Mouse (Mus musculus) spleen, embryonic (tissue): ENCODE measurements at regions not wholly inside any gene's neighbourhood (a gene's known extent, or its start where the extent isn't known, plus 50 kb on each side); places are given as distances from the start of the nearest gene placed in this dataset.

ENCODE experiments used
- CTCF ChIA-PET: fragments of 350-600 bp; sonication (Branson Sonifier 250); formaldehyde crosslinking; loops from one replicate; lab custom pipeline; 2022; lab: Charles Lee

GRCm38 (mm10) chr12:69489686-69490085 lies 93.1 kb downstream of the Vcpkmt start:
- CTCF ChIA-PET = no interaction called here

GRCm38 (mm10) chr12:69486903-69487302 lies 95.9 kb downstream of the Vcpkmt start:
- CTCF ChIA-PET = no interaction called here

GRCm38 (mm10) chr12:69485652-69486651 lies 96.9 kb downstream of the Vcpkmt start:
- CTCF ChIA-PET = interaction anchor here (0.5 kb wide), 1 partner anchor 57 kb away, joined by 6 read pairs; no protein-coding TSS in a partner anchor

- CTCF ChIA-PET = no interaction called here
These were observed 101.4 kb downstream of the Vcpkmt start for GRCm38 (mm10) chr12:69481420-69481819.

GRCm38 (mm10) chr12:69476631-69477091 lies 104.4 kb upstream of the Gm9887 start:
- CTCF ChIA-PET = interaction anchor here (0.6 to 1.6 kb wide), 3 partner anchors 61 to 118 kb away, joined by 3 to 4 read pairs (median 4); no protein-coding TSS in a partner anchor

- CTCF ChIA-PET = interaction anchor here (0.6 to 1.6 kb wide), 2 partner anchors 62 to 64 kb away, joined by 3 to 4 read pairs; no protein-coding TSS in a partner anchor
These were observed 103.9 kb upstream of the Gm9887 start for GRCm38 (mm10) chr12:69476131-69476530.

GRCm38 (mm10) chr12:69474916-69475661 lies 102.8 kb upstream of the Gm9887 start:
- CTCF ChIA-PET = interaction anchor here (0.6 to 0.7 kb wide), 3 partner anchors 30 to 89 kb away, joined by 3 to 9 read pairs (median 7); no protein-coding TSS in a partner anchor

- CTCF ChIA-PET = interaction anchor here (0.5 to 0.7 kb wide), 5 partner anchors 29 to 1566 kb away, joined by 3 to 9 read pairs (median 6); no protein-coding TSS in a partner anchor
These were observed 102.1 kb upstream of the Gm9887 start for GRCm38 (mm10) chr12:69474141-69474915.

GRCm38 (mm10) chr12:69473379-69474057 lies 101.3 kb upstream of the Gm9887 start:
- CTCF ChIA-PET = no interaction called here

GRCm38 (mm10) chr12:69472912-69473311 lies 100.7 kb upstream of the Gm9887 start:
- CTCF ChIA-PET = no interaction called here

GRCm38 (mm10) chr12:69471876-69472275 lies 99.6 kb upstream of the Gm9887 start:
- CTCF ChIA-PET = no interaction called here

- CTCF ChIA-PET = interaction anchor here (0.7 kb wide), 1 partner anchor 40 kb away, joined by 3 read pairs; no protein-coding TSS in a partner anchor
These were observed 96.7 kb upstream of the Gm9887 start for GRCm38 (mm10) chr12:69469004-69469403.

- CTCF ChIA-PET = no interaction called here
These were observed 95.1 kb upstream of the Gm9887 start for GRCm38 (mm10) chr12:69467363-69467762.

- CTCF ChIA-PET = interaction anchor here (1.2 kb wide), 1 partner anchor 42 kb away, joined by 3 read pairs; no protein-coding TSS in a partner anchor
These were observed 92.6 kb upstream of the Gm9887 start for GRCm38 (mm10) chr12:69464906-69465305.

- CTCF ChIA-PET = interaction anchor here (0.5 kb wide), 1 partner anchor 376 kb away, joined by 3 read pairs; no protein-coding TSS in a partner anchor
These were observed 91.1 kb upstream of the Gm9887 start for GRCm38 (mm10) chr12:69463327-69463726.

GRCm38 (mm10) chr12:69461888-69462840 lies 89.9 kb upstream of the Gm9887 start:
- CTCF ChIA-PET = interaction anchor here (1.3 kb wide), 1 partner anchor 16 kb away, joined by 6 read pairs; no protein-coding TSS in a partner anchor

- CTCF ChIA-PET = interaction anchor here (1.3 kb wide), 1 partner anchor 15 kb away, joined by 6 read pairs; no protein-coding TSS in a partner anchor
These were observed 88.4 kb upstream of the Gm9887 start for GRCm38 (mm10) chr12:69460552-69461079.

GRCm38 (mm10) chr12:69458170-69458841 lies 86.0 kb upstream of the Gm9887 start:
- CTCF ChIA-PET = interaction anchor here (0.7 kb wide), 1 partner anchor 41 kb away, joined by 4 read pairs; no protein-coding TSS in a partner anchor
